Mouse (Mus musculus) MEL (cell line): ENCODE measurements at regions not wholly inside any gene's neighbourhood (a gene's known extent, or its start where the extent isn't known, plus 50 kb on each side); places are given as distances from the start of the nearest gene placed in this dataset.

Experiments used
- GATA1 ChIP-seq: IDR thresholded peaks from 2 replicates; pipeline ENCODE4 v1.6.1; 2011; ENCODE audit warnings: low read depth, low read length, improper control_type of control experiment
- KAT2A ChIP-seq: conservative IDR thresholded peaks from 2 replicates; pipeline ENCODE4 v1.6.1; 2012; ENCODE audit warnings: low read depth, low read length, improper control_type of control experiment, inconsistent platforms
- MAX ChIP-seq: IDR thresholded peaks from 2 replicates; pipeline ENCODE4 v1.6.1; 2011; ENCODE audit warnings: low read length, improper control_type of control experiment
- MXI1 ChIP-seq: IDR thresholded peaks from 2 replicates; pipeline ENCODE4 v1.6.1; 2011; ENCODE audit warnings: mild to moderate bottlenecking, low read depth, low read length, improper control_type of control experiment
- MYC ChIP-seq: IDR thresholded peaks from 2 replicates; pipeline ENCODE4 v1.6.1; 2011; ENCODE audit warnings: low read depth, mild to moderate bottlenecking, low read length, improper control_type of control experiment, moderate library complexity
- SMC3 ChIP-seq: IDR thresholded peaks from 2 replicates; pipeline ENCODE4 v1.6.1; 2011; ENCODE audit warnings: low read depth, low read length, improper control_type of control experiment
- USF1 ChIP-seq: IDR thresholded peaks from 2 replicates; pipeline ENCODE4 v1.6.1; 2014; ENCODE audit warnings: low read depth, mild to moderate bottlenecking, inconsistent platforms, low read length, improper control_type of control experiment, moderate library complexity

DNA sequence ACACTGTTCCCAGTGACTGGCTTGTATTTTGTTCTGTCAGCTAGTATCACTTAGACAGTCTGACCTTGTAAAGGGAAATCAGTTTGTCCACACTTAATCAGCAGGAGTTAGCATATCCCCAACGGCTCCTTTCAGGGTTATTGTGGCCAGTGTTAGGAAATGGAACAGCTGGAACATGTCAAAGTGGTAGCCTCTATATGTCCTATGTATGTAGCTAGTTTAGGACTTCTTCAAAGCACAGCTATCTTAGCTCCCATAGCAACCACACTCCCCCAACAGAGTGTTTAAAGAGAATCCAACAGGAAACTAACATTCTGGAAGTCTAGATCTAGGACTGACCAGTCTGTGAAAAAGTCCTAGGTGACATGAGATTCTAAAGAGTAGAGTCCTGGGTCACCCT, 72.6 kb downstream of the Gm21897 start:
- TF ChIP-seq USF1 (no peak), KAT2A (no peak), GATA1 (no peak), MXI1 (no peak), MYC (no peak), SMC3 (no peak), MAX (no peak)
